Mouse (Mus musculus) lung, postnatal 0 days (tissue): Measurements from ENCODE around the gene Mtrf1l.
A peak's percentile ranks its signal among the peaks of the same experiment; 100 is the strongest.

Experiments used
- CTCF ChIP-seq: IDR thresholded peaks from 2 replicates; pipeline ENCODE4 v1.5.1; 2016; ENCODE audit warnings: antibody characterized with exemption, mild to moderate bottlenecking
- EP300 ChIP-seq: IDR thresholded peaks from 2 replicates; pipeline ENCODE4 v1.6.1; 2016; ENCODE audit warnings: antibody characterized with exemption, mild to moderate bottlenecking, control low read depth

DNA sequence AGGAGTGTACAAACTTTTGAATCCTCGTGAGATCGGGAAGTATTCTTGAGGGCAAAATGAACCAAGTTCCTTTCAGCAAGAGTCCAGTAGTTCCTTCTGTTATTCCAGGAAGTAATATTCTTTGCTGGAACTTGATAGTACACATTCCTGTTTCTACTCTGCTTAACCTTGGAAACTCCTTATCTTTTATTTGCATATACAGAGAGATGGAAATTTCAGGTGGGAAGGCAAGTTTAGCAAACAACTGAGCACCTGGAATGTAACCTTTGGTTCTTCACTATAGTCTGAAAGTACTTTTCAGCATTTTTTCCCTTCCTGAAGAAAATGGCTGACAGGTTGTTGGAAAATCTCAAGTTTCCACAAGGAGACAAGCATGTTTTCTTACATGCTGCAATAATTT, 16.0 kb downstream of the Mtrf1l start:
- TF ChIP-seq EP300 (peak; percentile 51), CTCF (no peak)
